Mouse (Mus musculus) megakaryocyte, embryonic 14.5 days (primary cell): ENCODE data around the gene Cldn10.

Experiments used
- FLI1 ChIP-seq: IDR thresholded peaks from 2 replicates; pipeline ENCODE4 v1.6.1; 2012; ENCODE audit warnings: low read length, inconsistent platforms, mixed read lengths
- GATA1 ChIP-seq: IDR thresholded peaks from 3 replicates; pipeline ENCODE4 v1.6.1; 2012; ENCODE audit warnings: mixed read lengths, low read length, inconsistent platforms, borderline replicate concordance

GRCm38 (mm10) chr14:118822816-118823215, 35.1 kb downstream of the Cldn10 start:
- TF ChIP-seq GATA1 (no peak), FLI1 (no peak)
